Mouse (Mus musculus) limb, embryonic 15.5 days (tissue): Measurements from ENCODE around the gene Mvd. TPM values are rescaled to one million over a fixed set of nuclear protein-coding genes. Genes with fewer than 3 reads are reported as not detected.

Source experiments
- ATAC-seq: fragments of 200-750 bp; cut with Nextera tagmentation; 2 replicates; pipeline ENCODE4 v1.8.0; 2017; ENCODE audit warnings: low read depth, moderate TSS enrichment; ENCODE audit not compliant: insufficient number of reproducible peaks, low FRiP score, low TSS enrichment
- H3K27ac ChIP-seq: fragments of 300-500 bp; sonication (generic); 2 replicates; pipeline ENCODE4 v1.5.1; 2015; ENCODE audit warnings: moderate library complexity, mild to moderate bottlenecking, inconsistent platforms
- H3K27me3 ChIP-seq: fragments of 300-500 bp; sonication (generic); 2 replicates; pipeline ENCODE4 v1.6.1; 2015; ENCODE audit warnings: inconsistent platforms
- H3K36me3 ChIP-seq: fragments of 300-500 bp; sonication (generic); 2 replicates; pipeline ENCODE4 v1.6.1; 2015; ENCODE audit warnings: inconsistent platforms
- H3K4me1 ChIP-seq: fragments of 300-500 bp; sonication (generic); 2 replicates; pipeline ENCODE4 v1.6.1; 2015; ENCODE audit warnings: inconsistent platforms
- H3K4me2 ChIP-seq: fragments of 300-500 bp; sonication (generic); 2 replicates; pipeline ENCODE4 v1.6.1; 2015; ENCODE audit warnings: mild to moderate bottlenecking, inconsistent platforms
- H3K4me3 ChIP-seq: fragments of 300-500 bp; sonication (generic); 2 replicates; pipeline ENCODE4 v1.5.1; 2015; ENCODE audit warnings: mild to moderate bottlenecking, inconsistent platforms
- H3K9ac ChIP-seq: fragments of 300-500 bp; sonication (generic); 2 replicates; pipeline ENCODE4 v1.6.1; 2015; ENCODE audit warnings: inconsistent platforms
- H3K9me3 ChIP-seq: fragments of 300-500 bp; sonication (generic); 2 replicates; pipeline ENCODE4 v1.6.1; 2016; ENCODE audit warnings: inconsistent platforms
- WGBS: fragments of 180-500 bp; shearing (Covaris S2); methylation state at CpG from one replicate; pipeline ENCODE4 v1.1.7; 2015; 5-methylcytosine and 5-hydroxymethylcytosine counted together
- polyA plus RNA-seq: library from polyadenylated mRNA; unstranded; fragments of >200 nt; fragmentation: Nextera tagmentation; extraction: Ambion mirVana; gene quantifications from 2 replicates; pipeline ENCODE4 v1.2.1, GENCODE M21; 2015

The Mvd gene
- polyA plus RNA-seq, 1 experiment from 2014 or later = 36.8 TPM

DNA sequence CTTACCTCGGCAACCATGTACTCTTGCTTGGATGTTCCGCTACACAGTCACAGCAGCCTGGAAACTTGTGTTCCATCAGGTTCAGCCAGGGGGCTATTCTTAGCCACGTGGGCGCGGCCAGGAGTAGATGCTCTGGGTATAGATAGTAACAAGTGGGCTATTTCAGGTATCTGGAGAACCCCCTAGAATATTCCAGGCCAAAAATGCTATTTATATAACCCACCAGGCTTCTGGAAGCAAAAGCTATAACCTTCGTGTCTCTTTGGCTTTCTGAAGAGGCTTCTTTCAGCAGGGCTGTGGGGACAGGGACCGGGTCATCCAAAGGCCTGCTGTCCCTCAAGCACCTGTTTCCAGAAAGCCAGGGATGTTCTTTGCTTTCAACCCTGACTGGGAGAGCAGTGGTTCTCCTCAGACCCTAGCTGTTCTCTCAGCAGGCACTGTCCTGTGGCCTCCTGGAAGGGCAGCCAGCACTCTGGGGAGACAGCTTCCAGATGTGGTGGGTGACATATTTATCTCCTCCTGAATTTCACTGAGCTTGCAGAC lies 8.0 kb upstream of the Mvd start:
- Histone ChIP-seq H3K4me1 (no peaks in the 10 kb centered on the region), H3K27ac (no peak overlapping the region), H3K4me2 (no peak overlapping the region), H3K9me3 (no peaks in the 10 kb centered on the region), H3K36me3 (no peaks in the 10 kb centered on the region), H3K9ac (no peak overlapping the region), H3K4me3 (no peak overlapping the region), H3K27me3 (peaks cover 4% of the 10 kb centered on the region)
- WGBS = 63% methylated on average over 7 of the region's 7 CpGs
- no peak for ATAC-seq

DNA sequence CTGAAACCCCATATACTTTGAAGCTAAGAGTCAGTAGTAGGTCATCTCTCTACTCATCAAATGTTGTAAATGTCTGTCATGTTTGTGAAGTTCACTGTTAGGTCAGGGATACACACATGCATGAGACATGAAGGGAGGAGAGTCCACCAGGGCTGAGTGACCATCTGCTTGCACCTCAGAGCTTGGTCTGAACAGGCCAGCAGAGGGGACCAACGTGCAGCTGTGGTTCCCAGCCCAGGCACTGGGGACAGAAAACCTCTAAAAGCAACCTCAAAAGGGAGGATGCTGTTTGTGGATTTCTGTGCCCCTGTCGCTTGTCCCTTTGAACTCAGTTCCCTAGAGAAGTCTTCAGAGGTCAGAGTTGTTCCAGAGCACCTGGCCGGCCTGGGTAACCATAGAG lies 2.0 kb upstream of the Mvd start:
- H3K4me2 ChIP-seq = no peak overlapping the region
- no peak overlapping the region for H3K9ac ChIP-seq
- H3K36me3 ChIP-seq = 0 out of 2 replicates have a peak, but pooled peaks cover under 1% of the 10 kb centered on the region
- no peak overlapping the region for H3K4me3 ChIP-seq
- 0 out of 2 replicates have a peak overlapping the region, but pooled peaks have one; percentile 18 for H3K27ac ChIP-seq
- H3K4me1 ChIP-seq = peaks cover 28% of the 10 kb centered on the region
- 54% methylated on average over 3 of the region's 3 CpGs for WGBS
- H3K9me3 ChIP-seq = no peaks in the 10 kb centered on the region
- no peaks in the 10 kb centered on the region for H3K27me3 ChIP-seq
- ATAC-seq = no peak

- H3K4me2 ChIP-seq = peak overlapping the region; percentile 98
- H3K4me3 ChIP-seq = peak overlapping the region; percentile 74
- peaks cover 9% of the 10 kb centered on the region; the same call in 1 of the 2 replicates for H3K36me3 ChIP-seq
- H3K9ac ChIP-seq = peak overlapping the region; percentile 68
- ATAC-seq = 0 out of 2 replicates have a peak, but pooled peaks have one; percentile 36
- H3K9me3 ChIP-seq = no peaks in the 10 kb centered on the region
- peak overlapping the region; percentile 95 for H3K27ac ChIP-seq
- 4% methylated on average over 19 of the region's 19 CpGs for WGBS
- peaks cover 28% of the 10 kb centered on the region for H3K4me1 ChIP-seq
- no peaks in the 10 kb centered on the region for H3K27me3 ChIP-seq
These were observed 981 bp upstream of the Mvd start for GRCm38 (mm10) chr8:122444058-122444748.

GRCm38 (mm10) chr8:122442781-122443180 lies 441 bp downstream of the Mvd start:
- H3K9ac ChIP-seq = peak overlapping the region; percentile 55
- H3K36me3 ChIP-seq = peaks cover 20% of the 10 kb centered on the region
- peaks cover 31% of the 10 kb centered on the region for H3K4me1 ChIP-seq
- no peaks in the 10 kb centered on the region for H3K27me3 ChIP-seq
- H3K27ac ChIP-seq = peak overlapping the region; percentile 75
- H3K9me3 ChIP-seq = no peaks in the 10 kb centered on the region
- peak overlapping the region; percentile 98 for H3K4me2 ChIP-seq
- ATAC-seq = no peak
- peak overlapping the region; percentile 74 for H3K4me3 ChIP-seq
- whole genome bisulfite sequencing = under 1% methylated on average over 12 of the region's 12 CpGs

GRCm38 (mm10) chr8:122442356-122442755 lies 866 bp downstream of the Mvd start:
- peak overlapping the region; percentile 55 for H3K9ac ChIP-seq
- whole genome bisulfite sequencing = 18% methylated on average over 7 of the region's 7 CpGs
- H3K4me3 ChIP-seq = peak overlapping the region; percentile 74
- H3K9me3 ChIP-seq = no peaks in the 10 kb centered on the region
- H3K36me3 ChIP-seq = peaks cover 24% of the 10 kb centered on the region
- H3K4me1 ChIP-seq = peaks cover 31% of the 10 kb centered on the region
- H3K27me3 ChIP-seq = no peaks in the 10 kb centered on the region
- peak overlapping the region; percentile 75; the same call in 1 of the 2 replicates for H3K27ac ChIP-seq
- peak overlapping the region; percentile 98 for H3K4me2 ChIP-seq
- no peak for ATAC-seq

GRCm38 (mm10) chr8:122441326-122441725 lies 1.9 kb downstream of the Mvd start:
- H3K27me3 ChIP-seq = no peaks in the 10 kb centered on the region
- no peak overlapping the region for H3K9ac ChIP-seq
- peaks cover 31% of the 10 kb centered on the region for H3K4me1 ChIP-seq
- H3K36me3 ChIP-seq = peaks cover 34% of the 10 kb centered on the region
- H3K4me2 ChIP-seq = no peak overlapping the region
- WGBS = 96% methylated on average over 1 of the region's 1 CpGs
- H3K27ac ChIP-seq = no peak overlapping the region
- H3K4me3 ChIP-seq = no peak overlapping the region
- H3K9me3 ChIP-seq = no peaks in the 10 kb centered on the region
- no peak for ATAC-seq

DNA sequence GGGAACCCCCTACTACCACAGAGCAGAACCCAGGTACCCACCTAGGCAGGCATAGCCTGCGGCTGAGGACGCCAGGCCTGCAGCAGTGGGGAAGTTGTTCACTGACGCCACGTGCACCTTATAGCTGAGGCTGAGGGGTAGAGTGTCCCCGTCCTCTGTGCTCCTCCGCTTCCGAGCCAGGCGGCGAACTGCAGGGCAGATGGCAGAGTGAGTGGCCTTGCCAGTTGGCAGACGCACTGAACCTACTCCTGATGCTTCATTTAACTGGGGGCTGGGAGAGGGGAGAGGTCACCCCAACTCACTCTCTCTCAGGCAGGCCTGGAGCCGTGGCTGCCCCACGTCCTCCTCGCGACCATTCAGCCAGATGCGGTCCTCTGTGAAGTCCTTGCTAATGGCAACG lies 3.9 kb downstream of the Mvd start:
- H3K4me1 ChIP-seq = peaks cover 16% of the 10 kb centered on the region
- 96% methylated on average over 16 of the region's 16 CpGs for WGBS
- no peak overlapping the region for H3K4me3 ChIP-seq
- no peak for ATAC-seq
- H3K4me2 ChIP-seq = no peak overlapping the region
- no peak overlapping the region for H3K9ac ChIP-seq
- peaks cover 50% of the 10 kb centered on the region for H3K36me3 ChIP-seq
- H3K27ac ChIP-seq = no peak overlapping the region
- no peaks in the 10 kb centered on the region for H3K27me3 ChIP-seq
- no peaks in the 10 kb centered on the region for H3K9me3 ChIP-seq

GRCm38 (mm10) chr8:122437708-122438331 lies 5.4 kb downstream of the Mvd start:
- no peaks in the 10 kb centered on the region for H3K9me3 ChIP-seq
- no peak overlapping the region for H3K9ac ChIP-seq
- peak overlapping the region; percentile 17; the same call in 1 of the 2 replicates for H3K27ac ChIP-seq
- 86% methylated on average over 13 of the region's 13 CpGs for WGBS
- no peaks in the 10 kb centered on the region for H3K27me3 ChIP-seq
- no peak for ATAC-seq
- H3K4me1 ChIP-seq = peaks cover 19% of the 10 kb centered on the region
- peaks cover 57% of the 10 kb centered on the region for H3K36me3 ChIP-seq
- no peak overlapping the region for H3K4me2 ChIP-seq
- H3K4me3 ChIP-seq = no peak overlapping the region

DNA sequence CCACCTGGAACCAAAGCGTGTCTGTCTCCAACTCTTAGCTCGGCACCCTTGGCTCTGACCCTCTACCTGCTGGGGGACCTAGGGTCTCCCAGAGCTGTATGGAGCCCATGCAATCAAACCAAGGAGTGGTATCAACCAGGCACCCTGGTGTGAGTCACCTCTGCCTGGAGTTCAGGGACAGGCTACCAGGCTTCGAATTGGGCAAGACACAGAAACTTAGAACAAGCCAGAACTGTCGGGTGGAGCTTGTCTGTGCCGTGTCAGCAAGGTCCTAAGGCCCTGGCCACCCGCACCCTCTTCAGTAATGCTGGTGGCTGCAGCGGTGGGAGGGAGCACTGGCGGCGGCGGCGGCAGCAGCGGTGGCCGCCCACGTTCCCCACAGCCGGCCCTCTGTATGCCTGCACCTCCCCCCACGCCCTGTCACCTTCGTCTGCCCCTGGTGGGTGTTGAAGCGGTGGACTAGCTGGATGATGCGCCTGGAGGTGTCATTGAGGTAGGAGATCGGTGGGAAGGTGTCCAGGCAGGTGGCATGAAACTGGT lies 6.6 kb downstream of the Mvd start:
- peaks cover 57% of the 10 kb centered on the region for H3K36me3 ChIP-seq
- no peak overlapping the region for H3K4me2 ChIP-seq
- ATAC-seq = no peak
- H3K4me3 ChIP-seq = no peak overlapping the region
- H3K4me1 ChIP-seq = peaks cover 20% of the 10 kb centered on the region
- no peak overlapping the region for H3K9ac ChIP-seq
- 86% methylated on average over 20 of the region's 20 CpGs for WGBS
- H3K27me3 ChIP-seq = no peaks in the 10 kb centered on the region
- no peaks in the 10 kb centered on the region for H3K9me3 ChIP-seq
- H3K27ac ChIP-seq = no peak overlapping the region

- H3K27me3 ChIP-seq = no peaks in the 10 kb centered on the region
- no peak for ATAC-seq
- no peak overlapping the region for H3K4me2 ChIP-seq
- WGBS = 93% methylated on average over 9 of the region's 9 CpGs
- no peak overlapping the region for H3K4me3 ChIP-seq
- no peaks in the 10 kb centered on the region for H3K9me3 ChIP-seq
- H3K9ac ChIP-seq = no peak overlapping the region
- no peak overlapping the region for H3K27ac ChIP-seq
- peaks cover 57% of the 10 kb centered on the region for H3K36me3 ChIP-seq
- H3K4me1 ChIP-seq = peaks cover 25% of the 10 kb centered on the region
These were observed 7.1 kb downstream of the Mvd start for GRCm38 (mm10) chr8:122436146-122436545.

DNA sequence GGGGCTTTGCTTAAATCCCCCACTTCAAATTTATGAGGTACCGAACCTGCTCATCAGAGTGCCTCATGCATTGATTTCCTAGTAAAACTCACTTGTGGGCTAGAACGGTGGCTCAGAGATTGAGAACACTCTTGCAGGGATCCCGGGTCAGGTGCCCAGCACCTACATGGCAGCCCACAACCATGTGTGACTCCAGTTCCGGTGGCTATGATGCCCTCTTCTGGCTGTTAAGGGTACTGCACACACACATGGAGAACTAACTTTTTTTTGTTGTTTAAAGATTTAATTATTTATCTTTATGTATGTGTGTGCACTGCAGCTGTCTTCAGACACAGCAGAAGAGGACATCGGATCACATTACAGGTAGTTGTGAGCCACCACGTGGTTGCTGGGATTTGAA lies 7.8 kb downstream of the Mvd start:
- H3K9ac ChIP-seq = no peak overlapping the region
- peaks cover 57% of the 10 kb centered on the region for H3K36me3 ChIP-seq
- no peak overlapping the region for H3K27ac ChIP-seq
- no peaks in the 10 kb centered on the region for H3K27me3 ChIP-seq
- 93% methylated on average over 6 of the region's 6 CpGs for WGBS
- no peak overlapping the region for H3K4me3 ChIP-seq
- H3K9me3 ChIP-seq = no peaks in the 10 kb centered on the region
- no peak overlapping the region for H3K4me2 ChIP-seq
- peaks cover 30% of the 10 kb centered on the region for H3K4me1 ChIP-seq
- ATAC-seq = no peak
